8 mouse cellular contexts compared by ENCODE assay signal in the genomic region with DNA sequence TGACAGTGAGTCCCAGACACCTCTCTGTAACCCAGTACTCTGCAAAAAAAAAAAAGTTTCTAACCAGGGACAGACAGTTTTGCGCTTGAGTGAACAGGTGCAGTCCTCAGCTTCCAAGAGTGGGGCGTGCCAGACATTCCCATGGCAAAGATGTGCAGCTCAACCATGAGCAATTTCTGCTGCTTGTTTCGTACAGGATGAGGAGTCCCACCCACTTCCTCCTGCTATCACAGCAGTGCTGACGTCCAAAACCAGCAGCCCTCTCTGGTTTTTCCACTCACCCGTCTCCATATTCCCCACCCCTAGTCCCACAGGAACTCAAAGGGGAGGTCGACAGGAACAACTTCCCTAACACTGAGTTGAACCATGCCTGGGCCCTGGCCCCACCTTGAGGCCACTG. TPM values are rescaled to one million over a fixed set of nuclear protein-coding genes. Genes with fewer than 3 reads are reported as not detected.
DNase-seq lines count a peak whose midpoint lies in the region; ATAC-seq and TF ChIP-seq lines count a peak whose summit lies in the region.
"Had no signal": no experiment of that assay in that cellular context is flagged by ENCODE, and none has a peak within 500 bp of the region (broad histone marks: within the 10 kb centered on the region; RNA-seq: fewer than 3 reads in every experiment).

No protein-coding gene starts in this region.

- H3K4me3 ChIP-seq in bone marrow macrophage, adult 2 months (ENCODE audit: insufficient read depth, low read length) = no peak overlapping the region
- no peak overlapping the region for H3K4me3 ChIP-seq in heart, embryonic 15.5 days
- no peak overlapping the region for H3K4me3 ChIP-seq in liver, embryonic 12.5 days
- H3K4me3 ChIP-seq in midbrain, embryonic 11.5 days (ENCODE audit: low read depth, low read length) = no peak overlapping the region

- no peaks in the 10 kb centered on the region for H3K9me3 ChIP-seq in heart, embryonic 15.5 days (replicated peaks)
- H3K9me3 ChIP-seq in liver, embryonic 12.5 days (replicated peaks) = no peaks in the 10 kb centered on the region
- H3K9me3 ChIP-seq in midbrain, embryonic 11.5 days (ENCODE audit: control insufficient read depth, low read length) = no peaks in the 10 kb centered on the region
- H3K9me3 ChIP-seq: limb, embryonic 12.5 days had no signal

- H3K4me2 ChIP-seq in heart, embryonic 15.5 days = 0 out of 2 replicates have a peak overlapping the region, but pooled peaks have one; percentile 82
- peak overlapping the region; percentile 87; the same call in 1 of the 2 replicates for H3K4me2 ChIP-seq in liver, embryonic 12.5 days
- no peak overlapping the region for H3K4me2 ChIP-seq in midbrain, embryonic 11.5 days

- no peaks in the 10 kb centered on the region for H3K36me3 ChIP-seq in heart, embryonic 15.5 days
- no peaks in the 10 kb centered on the region for H3K36me3 ChIP-seq in liver, embryonic 12.5 days
- H3K36me3 ChIP-seq in midbrain, embryonic 11.5 days (ENCODE audit: control insufficient read depth, insufficient read depth, low read length) = no peaks in the 10 kb centered on the region
- H3K36me3 ChIP-seq: limb, embryonic 12.5 days had no signal

- peak; percentile 41 to 44 for DNase-seq in left cerebral cortex, adult 18-20 months (ENCODE audit: low spot score in 2 of 2)
- DNase-seq in left cerebral cortex, postnatal 10 days (ENCODE audit: extremely low spot score in 1 of 2, low spot score in 2 of 2) = no peak
- DNase-seq in thymus, postnatal 14 days = no peak
- DNase-seq in midbrain, embryonic 11.5 days (ENCODE audit: low spot score, missing footprints) = no peak

- H3K27ac ChIP-seq in bone marrow macrophage, adult 2 months (ENCODE audit: insufficient read depth, low read depth, low read length) = peak overlapping the region; percentile 20
- peak overlapping the region; percentile 72 for H3K27ac ChIP-seq in heart, embryonic 15.5 days
- H3K27ac ChIP-seq in liver, embryonic 12.5 days = no peak overlapping the region
- no peak overlapping the region for H3K27ac ChIP-seq in midbrain, embryonic 11.5 days (ENCODE audit: low read depth, low read length)
- H3K27ac ChIP-seq: limb, embryonic 12.5 days had no signal

- H3K4me1 ChIP-seq in bone marrow macrophage, adult 2 months (ENCODE audit: control insufficient read depth, insufficient read depth, low read length) = peaks cover 29% of the 10 kb centered on the region
- peaks cover 62% of the 10 kb centered on the region for H3K4me1 ChIP-seq in heart, embryonic 15.5 days (replicated peaks)
- H3K4me1 ChIP-seq in liver, embryonic 12.5 days = peaks cover 43% of the 10 kb centered on the region
- H3K4me1 ChIP-seq in midbrain, embryonic 11.5 days (ENCODE audit: control insufficient read depth, insufficient read depth, low read length) = peaks cover 28% of the 10 kb centered on the region

- TF ChIP-seq CTCF in bone marrow macrophage, adult 2 months (IDR thresholded peaks at IDR 0.05; ENCODE audit: low read depth, low read length) = no peak

- TF ChIP-seq POLR2A in bone marrow macrophage, adult 2 months (IDR thresholded peaks at IDR 0.05; ENCODE audit: borderline replicate concordance, low read depth, low read length) = no peak

- peaks cover 18% of the 10 kb centered on the region for H3K27me3 ChIP-seq in heart, embryonic 15.5 days
- peaks cover 81% of the 10 kb centered on the region for H3K27me3 ChIP-seq in liver, embryonic 12.5 days (replicated peaks)
- H3K27me3 ChIP-seq in midbrain, embryonic 11.5 days (ENCODE audit: control insufficient read depth, insufficient read depth, low read length) = peaks cover 31% of the 10 kb centered on the region

- intact Hi-C loops in left cerebral cortex, postnatal 10 days (cut with DNase I) = no loop called here

- WGBS in heart, embryonic 15.5 days = 46% methylated on average over 6 of the region's 6 CpGs
- 27% methylated on average over 6 of the region's 6 CpGs for WGBS in liver, embryonic 12.5 days (ENCODE audit: insufficient replicate concordance)
- 70% methylated on average over 6 of the region's 6 CpGs for WGBS in midbrain, embryonic 11.5 days

- peak; percentile 24; the same call in 1 of the 2 replicates for ATAC-seq in heart, embryonic 15.5 days (replicated peaks; ENCODE audit: insufficient number of reproducible peaks, insufficient read depth, low FRiP score, low read depth)
- ATAC-seq in liver, embryonic 12.5 days = no peak
- no peak for ATAC-seq in midbrain, embryonic 11.5 days (ENCODE audit: low FRiP score)

- no peak overlapping the region for H3K9ac ChIP-seq in heart, embryonic 15.5 days
- H3K9ac ChIP-seq in liver, embryonic 12.5 days = no peak overlapping the region
- no peak overlapping the region for H3K9ac ChIP-seq in midbrain, embryonic 11.5 days (ENCODE audit: low read length)

RNA-seq across cellular contexts. Expression of a gene that starts 7.5 kb away (rescaled TPM):
- 1 to 10 TPM; 4.2 to 6.4 TPM for total RNA-seq in left cerebral cortex, adult 18-20 months (2021)
- total RNA-seq in left cerebral cortex, postnatal 10 days (2021) = 1 to 10 TPM; 3.9 to 4.7 TPM
- 0.39 and 1.1 TPM in 2 replicates for polyA plus RNA-seq in bone marrow macrophage, adult 2 months (2012; ENCODE audit: insufficient read depth, insufficient read length, missing spikeins)
- polyA plus RNA-seq in heart, embryonic 15.5 days (2015; fragmentation: Nextera tagmentation; extraction: Ambion mirVana) = 0.81 and 1.6 TPM in 2 replicates
- polyA plus RNA-seq in liver, embryonic 12.5 days (2016; fragmentation: Nextera tagmentation; extraction: Ambion mirVana) = 0.47 and 0.93 TPM in 2 replicates
- polyA plus RNA-seq in midbrain, embryonic 11.5 days (2014; fragmentation: Nextera tagmentation; extraction: Ambion mirVana) = 0.40 and 0.66 TPM in 2 replicates

RNA-seq across cellular contexts. Expression of a gene that starts 9.1 kb away (rescaled TPM):
- total RNA-seq in left cerebral cortex, adult 18-20 months (2021) = 10 to 100 TPM; 43.3 to 56.1 TPM
- 10 to 100 TPM; 53.3 to 56.0 TPM for total RNA-seq in left cerebral cortex, postnatal 10 days (2021)
- 16.8 and 24.1 TPM in 2 replicates for polyA plus RNA-seq in bone marrow macrophage, adult 2 months (2012; ENCODE audit: insufficient read depth, insufficient read length, missing spikeins)
- polyA plus RNA-seq in heart, embryonic 15.5 days (2015; fragmentation: Nextera tagmentation; extraction: Ambion mirVana) = 54.4 and 70.1 TPM in 2 replicates
- polyA plus RNA-seq in liver, embryonic 12.5 days (2016; fragmentation: Nextera tagmentation; extraction: Ambion mirVana) = 32.6 and 34.1 TPM in 2 replicates
- 32.5 and 34.1 TPM in 2 replicates for polyA plus RNA-seq in midbrain, embryonic 11.5 days (2014; fragmentation: Nextera tagmentation; extraction: Ambion mirVana)

RNA-seq across cellular contexts. Expression of a gene that starts 19.8 kb away (rescaled TPM):
- 10 to 100 TPM in 1 of 2 experiments, 1 to 10 TPM in 1; 8.0 to 10.7 TPM for total RNA-seq in left cerebral cortex, adult 18-20 months (2021)
- 10 to 100 TPM in 1 of 2 experiments, 1 to 10 TPM in 1; 8.8 to 10.1 TPM for total RNA-seq in left cerebral cortex, postnatal 10 days (2021)
- not detected in 2 replicates for polyA plus RNA-seq in bone marrow macrophage, adult 2 months (2012; ENCODE audit: insufficient read depth, insufficient read length, missing spikeins)
- polyA plus RNA-seq in heart, embryonic 15.5 days (2015; fragmentation: Nextera tagmentation; extraction: Ambion mirVana) = 27.9 and 30.6 TPM in 2 replicates
- 4.4 and 4.9 TPM in 2 replicates for polyA plus RNA-seq in liver, embryonic 12.5 days (2016; fragmentation: Nextera tagmentation; extraction: Ambion mirVana)
- polyA plus RNA-seq in midbrain, embryonic 11.5 days (2014; fragmentation: Nextera tagmentation; extraction: Ambion mirVana) = 4.9 and 5.5 TPM in 2 replicates

RNA-seq across cellular contexts. Expression of a gene that starts 28.8 kb away (rescaled TPM):
- under 1 TPM in 1 of 2 experiments, not detected in 1; 0.54 TPM for total RNA-seq in left cerebral cortex, adult 18-20 months (2021)
- under 1 TPM in 1 of 2 experiments, not detected in 1; 0.19 TPM for total RNA-seq in left cerebral cortex, postnatal 10 days (2021)
- polyA plus RNA-seq in bone marrow macrophage, adult 2 months (2012; ENCODE audit: insufficient read depth, insufficient read length, missing spikeins) = not detected in 2 replicates
- polyA plus RNA-seq in heart, embryonic 15.5 days (2015; fragmentation: Nextera tagmentation; extraction: Ambion mirVana) = not detected in 2 replicates
- not detected in 2 replicates for polyA plus RNA-seq in liver, embryonic 12.5 days (2016; fragmentation: Nextera tagmentation; extraction: Ambion mirVana)
- 0.30 TPM in 1 of 2 replicates, not detected in the other for polyA plus RNA-seq in midbrain, embryonic 11.5 days (2014; fragmentation: Nextera tagmentation; extraction: Ambion mirVana)

RNA-seq across cellular contexts. Expression of a gene that starts 33.0 kb away (rescaled TPM):
- 10 to 100 TPM; 29.6 to 36.2 TPM for total RNA-seq in left cerebral cortex, adult 18-20 months (2021)
- total RNA-seq in left cerebral cortex, postnatal 10 days (2021) = 10 to 100 TPM; 17.0 to 19.3 TPM
- not detected in 2 replicates for polyA plus RNA-seq in bone marrow macrophage, adult 2 months (2012; ENCODE audit: insufficient read depth, insufficient read length, missing spikeins)
- 21.0 and 27.2 TPM in 2 replicates for polyA plus RNA-seq in heart, embryonic 15.5 days (2015; fragmentation: Nextera tagmentation; extraction: Ambion mirVana)
- 0.89 and 1.6 TPM in 2 replicates for polyA plus RNA-seq in liver, embryonic 12.5 days (2016; fragmentation: Nextera tagmentation; extraction: Ambion mirVana)
- polyA plus RNA-seq in midbrain, embryonic 11.5 days (2014; fragmentation: Nextera tagmentation; extraction: Ambion mirVana) = 12.5 and 16.2 TPM in 2 replicates

Comparison
In these comparisons a context has a peak if more than half of its experiments do, and no peak if none do; other contexts are left out.
1. DNase-seq: peak in left cerebral cortex, adult 18-20 months (2 of 2); none in left cerebral cortex, postnatal 10 days (0 of 2), thymus, postnatal 14 days (single experiment) and midbrain, embryonic 11.5 days (single experiment).
2. H3K27ac ChIP-seq: peak in bone marrow macrophage, adult 2 months (single experiment) and heart, embryonic 15.5 days (single experiment); none in liver, embryonic 12.5 days (single experiment) and midbrain, embryonic 11.5 days (single experiment).